Mouse (Mus musculus): Measurements from ENCODE around the gene Chmp2b. TPM values are rescaled to one million over a fixed set of nuclear protein-coding genes. Genes with fewer than 3 reads are reported as not detected.
A peak's percentile ranks its signal among the peaks of the same experiment; 100 is the strongest.

The Chmp2b gene
- total and polyA plus RNA-seq, 2 experiments from 2014 or later: 29.8 to 144 TPM

DNA sequence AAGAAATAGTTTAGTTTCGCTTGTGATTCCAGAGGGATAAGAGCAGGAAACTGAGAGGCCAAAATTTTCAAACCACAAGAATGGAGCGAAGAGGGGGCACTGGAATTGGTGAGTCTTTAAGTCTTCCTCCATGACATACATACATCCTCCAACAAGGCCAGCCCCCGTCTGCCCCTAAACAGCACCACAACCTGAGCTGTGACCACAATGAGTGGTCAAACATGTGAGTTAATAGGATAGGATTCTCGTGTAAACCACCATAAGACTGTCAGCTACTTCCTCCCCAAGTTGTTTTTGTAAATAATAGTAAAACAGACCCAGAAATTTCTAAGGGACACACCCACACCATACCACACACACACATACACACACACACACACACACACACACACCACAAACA, 6.3 kb upstream of the Chmp2b start:
- H3K4me2 ChIP-seq (ENCODE audit: low read depth, low read length): no peak overlapping the region
- no peaks in the 10 kb centered on the region for H3K9me3 ChIP-seq (ENCODE audit: low read length)
- no peak overlapping the region for H3K9ac ChIP-seq (replicated peaks; ENCODE audit: low read length)
- no peaks in the 10 kb centered on the region for H3K36me3 ChIP-seq (ENCODE audit: insufficient read depth, low read length)
- no peak for TF ChIP-seq CTCF (IDR thresholded peaks at IDR 0.05; ENCODE audit: low read depth)
- H3K27ac ChIP-seq: no peak overlapping the region
- H3K27me3 ChIP-seq (ENCODE audit: insufficient read depth, low read length): no peaks in the 10 kb centered on the region
- H3K4me1 ChIP-seq (ENCODE audit: insufficient read depth, low read length): no peaks in the 10 kb centered on the region
- no peak for DNase-seq (ENCODE audit: low spot score)
- 85% methylated on average over 4 of the region's 4 CpGs for WGBS
- H3K4me3 ChIP-seq (ENCODE audit: low read length): no peak overlapping the region
- ATAC-seq: no peak

DNA sequence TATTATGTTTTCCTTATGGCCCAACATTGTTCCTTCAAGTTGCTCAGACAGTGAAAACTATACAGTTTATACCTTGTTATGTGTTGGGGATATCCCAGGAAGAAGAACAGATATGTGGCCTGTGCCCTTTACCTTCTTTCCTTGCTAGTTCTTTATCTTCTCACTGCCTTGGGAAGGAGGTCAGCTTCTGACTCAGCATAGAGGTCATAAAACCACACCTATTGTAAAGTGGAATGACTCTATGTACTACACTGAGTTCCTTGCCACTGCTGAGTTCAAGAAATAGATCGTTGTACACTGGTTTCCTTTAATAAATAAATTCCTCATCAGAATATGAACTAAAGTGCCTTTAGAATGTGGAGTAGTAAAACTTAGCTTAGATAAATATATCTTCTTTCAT, 2.4 kb upstream of the Chmp2b start:
- Histone ChIP-seq H3K4me3 (ENCODE audit: low read length) (no peak overlapping the region), H3K4me1 (ENCODE audit: insufficient read depth, low read length) (no peaks in the 10 kb centered on the region), H3K36me3 (ENCODE audit: insufficient read depth, low read length) (no peaks in the 10 kb centered on the region), H3K9ac (replicated peaks; ENCODE audit: low read length) (no peak overlapping the region), H3K27ac (no peak overlapping the region), H3K9me3 (ENCODE audit: low read length) (no peaks in the 10 kb centered on the region), H3K27me3 (ENCODE audit: insufficient read depth, low read length) (no peaks in the 10 kb centered on the region), H3K4me2 (ENCODE audit: low read depth, low read length) (no peak overlapping the region)
- no peak for TF ChIP-seq CTCF (IDR thresholded peaks at IDR 0.05; ENCODE audit: low read depth)
- 95% methylated on average over 1 of the region's 1 CpGs for WGBS
- DNase-seq (ENCODE audit: low spot score): no peak
- no peak for ATAC-seq

DNA sequence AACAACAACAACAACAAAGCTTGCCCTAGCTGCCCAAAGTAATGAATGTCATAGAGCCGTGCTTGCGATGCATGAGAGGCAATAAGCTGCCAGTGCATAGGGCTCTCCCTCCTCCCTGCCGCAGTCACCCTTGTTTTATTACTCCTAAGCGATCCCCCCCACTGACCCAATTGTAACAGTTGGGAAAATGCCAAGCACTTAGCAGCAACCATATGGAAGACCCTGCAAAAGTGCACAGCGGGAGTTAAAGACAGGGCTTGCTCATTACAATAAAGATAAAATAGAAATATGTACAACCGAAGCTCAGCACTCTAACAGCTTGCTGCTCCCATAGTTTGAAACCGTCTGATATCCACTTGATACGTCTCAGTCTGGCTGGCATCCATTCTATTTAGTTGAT, 1.8 kb upstream of the Chmp2b start:
- Histone ChIP-seq H3K4me1 (ENCODE audit: insufficient read depth, low read length) (peaks cover 3% of the 10 kb centered on the region; the same call in 1 of the 2 replicates), H3K36me3 (ENCODE audit: insufficient read depth, low read length) (no peaks in the 10 kb centered on the region), H3K4me3 (ENCODE audit: low read length) (no peak overlapping the region), H3K27me3 (ENCODE audit: insufficient read depth, low read length) (no peaks in the 10 kb centered on the region), H3K9ac (replicated peaks; ENCODE audit: low read length) (no peak overlapping the region), H3K9me3 (ENCODE audit: low read length) (no peaks in the 10 kb centered on the region), H3K27ac (no peak overlapping the region), H3K4me2 (ENCODE audit: low read depth, low read length) (no peak overlapping the region)
- DNase-seq (ENCODE audit: low spot score) (peak; percentile 37), ATAC-seq (no peak)
- no peak for TF ChIP-seq CTCF (IDR thresholded peaks at IDR 0.05; ENCODE audit: low read depth)
- WGBS: 47% methylated on average over 8 of the region's 8 CpGs

DNA sequence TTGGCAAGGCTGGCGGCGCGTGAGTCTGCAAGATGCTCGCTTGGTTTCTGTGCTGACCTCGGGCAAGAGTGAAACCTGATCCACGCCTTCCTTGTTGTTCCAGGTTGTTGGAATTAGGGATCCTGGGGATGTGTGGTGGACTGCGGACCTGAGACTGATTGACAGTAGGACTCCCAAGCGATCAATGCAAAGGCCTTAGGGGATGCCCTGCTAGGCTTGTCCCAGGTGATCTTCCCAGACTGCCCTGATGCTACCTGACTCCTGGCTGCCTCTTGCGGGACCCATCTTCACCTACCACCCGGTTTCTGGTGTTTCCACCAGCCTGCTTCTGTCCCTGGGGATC, 309 bp upstream of the Chmp2b start:
- no peaks in the 10 kb centered on the region for H3K27me3 ChIP-seq (ENCODE audit: insufficient read depth, low read length)
- TF ChIP-seq CTCF (IDR thresholded peaks at IDR 0.05; ENCODE audit: low read depth): no peak
- 1% methylated on average over 10 of the region's 10 CpGs for WGBS

DNA sequence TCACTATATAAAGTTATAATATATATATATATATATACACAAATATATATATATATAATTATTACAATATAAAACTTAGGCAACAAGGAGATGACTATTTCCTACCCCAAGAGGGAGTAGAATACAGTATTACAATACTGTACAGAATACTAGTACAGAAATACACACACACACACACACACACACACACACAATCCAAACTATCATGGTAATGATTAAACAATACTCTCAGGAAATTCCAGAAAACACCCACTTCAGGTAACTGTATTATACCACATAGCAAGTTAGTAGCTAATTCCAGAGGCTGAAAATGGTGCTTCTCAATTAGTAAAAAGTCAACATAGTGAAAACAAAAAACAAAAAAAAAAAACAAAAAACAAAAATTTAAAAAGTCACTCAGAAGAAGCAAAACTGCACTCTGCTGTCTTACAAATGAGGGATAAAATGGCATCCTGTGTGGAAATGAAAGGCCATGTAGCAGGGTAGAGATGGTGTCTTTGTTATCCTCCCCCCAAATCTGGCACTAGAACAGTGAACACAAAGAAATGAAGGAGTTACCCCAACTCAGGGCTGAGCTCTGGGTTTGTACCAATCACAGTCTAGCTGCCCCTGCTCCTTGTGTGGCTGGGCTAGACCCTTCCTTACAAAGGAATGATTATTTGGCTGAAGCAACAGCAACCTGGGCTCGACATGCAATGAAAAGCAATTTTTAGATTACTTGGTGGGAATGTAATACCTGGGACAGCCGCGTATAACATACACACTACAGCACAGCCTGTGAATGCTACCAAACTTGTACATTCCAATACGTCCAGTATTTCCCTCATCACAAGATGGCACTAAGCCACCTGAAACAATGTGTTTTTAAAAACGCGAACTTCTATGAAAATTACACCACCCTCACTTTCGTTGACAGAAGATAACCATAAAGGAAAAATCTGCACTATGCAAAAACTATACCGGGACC, 1.2 kb downstream of the Chmp2b start:
- peak overlapping the region; percentile 68 for H3K4me2 ChIP-seq (ENCODE audit: low read depth, low read length)
- peak overlapping the region; percentile 81 for H3K9ac ChIP-seq (replicated peaks; ENCODE audit: low read length)

More for the DNA sequence above, 309 bp upstream of the Chmp2b start:
- Histone ChIP-seq H3K9ac (replicated peaks; ENCODE audit: low read length) (peak overlapping the region; percentile 81), H3K4me1 (ENCODE audit: insufficient read depth, low read length) (peaks cover 4% of the 10 kb centered on the region; the same call in 1 of the 2 replicates), H3K27ac (peak overlapping the region; percentile 83), H3K4me3 (ENCODE audit: low read length) (peak overlapping the region; percentile 99), H3K9me3 (ENCODE audit: low read length) (no peaks in the 10 kb centered on the region), H3K4me2 (ENCODE audit: low read depth, low read length) (peak overlapping the region; percentile 68), H3K36me3 (ENCODE audit: insufficient read depth, low read length) (no peaks in the 10 kb centered on the region)
- DNase-seq (ENCODE audit: low spot score) (peak; percentile 42), ATAC-seq (peak; percentile 82)

DNA sequence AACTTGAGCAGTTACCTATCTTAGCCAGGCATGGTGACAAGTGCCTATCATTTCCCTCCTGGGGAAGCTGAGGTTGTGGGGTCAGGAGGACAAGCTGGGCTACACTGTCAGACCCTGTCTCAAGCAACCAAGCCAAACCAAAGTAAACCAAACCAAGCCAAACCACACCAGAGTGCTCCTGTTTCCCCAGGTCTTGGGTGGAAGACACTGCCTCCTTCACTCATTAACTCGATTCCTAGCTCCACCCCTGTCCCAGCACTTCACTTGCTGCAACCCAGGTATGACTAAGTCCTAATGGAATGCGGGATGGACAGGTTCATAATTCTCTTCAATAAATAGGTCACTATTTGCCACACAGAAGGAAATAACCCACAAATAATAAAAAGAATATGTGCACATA, 2.9 kb downstream of the Chmp2b start:
- H3K4me3 ChIP-seq (ENCODE audit: low read length): no peak overlapping the region
- H3K4me2 ChIP-seq (ENCODE audit: low read depth, low read length): 0 out of 2 replicates have a peak overlapping the region, but pooled peaks have one; percentile 34
- no peak overlapping the region for H3K27ac ChIP-seq
- H3K9ac ChIP-seq (replicated peaks; ENCODE audit: low read length): no peak overlapping the region
- no peak for TF ChIP-seq CTCF (IDR thresholded peaks at IDR 0.05; ENCODE audit: low read depth)
- no peak for DNase-seq (ENCODE audit: low spot score)
- no peaks in the 10 kb centered on the region for H3K9me3 ChIP-seq (ENCODE audit: low read length)
- no peak for ATAC-seq
- H3K36me3 ChIP-seq (ENCODE audit: insufficient read depth, low read length): no peaks in the 10 kb centered on the region
- H3K27me3 ChIP-seq (ENCODE audit: insufficient read depth, low read length): no peaks in the 10 kb centered on the region
- 83% methylated on average over 2 of the region's 2 CpGs for WGBS
- H3K4me1 ChIP-seq (ENCODE audit: insufficient read depth, low read length): peaks cover 4% of the 10 kb centered on the region; the same call in 1 of the 2 replicates

More for the DNA sequence above, 1.2 kb downstream of the Chmp2b start:
- Histone ChIP-seq H3K4me3 (ENCODE audit: low read length) (peak overlapping the region; percentile 99), H3K27ac (peak overlapping the region; percentile 83), H3K36me3 (ENCODE audit: insufficient read depth, low read length) (no peaks in the 10 kb centered on the region), H3K4me1 (ENCODE audit: insufficient read depth, low read length) (peaks cover 4% of the 10 kb centered on the region; the same call in 1 of the 2 replicates), H3K9me3 (ENCODE audit: low read length) (no peaks in the 10 kb centered on the region), H3K27me3 (ENCODE audit: insufficient read depth, low read length) (no peaks in the 10 kb centered on the region)
- ATAC-seq (peak; percentile 44; the same call in 1 of the 2 replicates), DNase-seq (ENCODE audit: low spot score) (peak; percentile 64)
- WGBS: 8% methylated on average over 8 of the region's 8 CpGs
- peak; percentile 32 for TF ChIP-seq CTCF (IDR thresholded peaks at IDR 0.05; ENCODE audit: low read depth)

DNA sequence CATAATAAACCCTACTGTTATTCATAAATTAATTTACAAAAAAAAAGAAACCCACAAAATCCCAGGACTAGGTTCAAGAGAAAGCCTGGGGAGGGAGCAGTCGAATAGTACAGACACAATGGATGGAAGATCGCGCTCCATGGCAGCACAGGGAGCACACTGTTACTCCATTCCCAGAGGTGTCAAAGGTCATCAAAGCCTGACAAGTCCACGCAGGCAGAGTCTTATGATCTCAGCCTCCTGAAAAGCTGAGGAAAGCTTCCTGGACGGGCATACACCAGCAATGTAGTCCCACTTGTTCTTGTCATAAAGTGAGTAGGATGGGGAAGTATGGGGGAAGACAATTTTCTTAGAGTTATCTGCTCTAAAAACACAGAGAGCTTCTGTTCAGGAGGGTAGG, 5.2 kb downstream of the Chmp2b start:
- H3K9me3 ChIP-seq (ENCODE audit: low read length): no peaks in the 10 kb centered on the region
- no peak overlapping the region for H3K9ac ChIP-seq (replicated peaks; ENCODE audit: low read length)
- no peak for DNase-seq (ENCODE audit: low spot score)
- TF ChIP-seq CTCF (IDR thresholded peaks at IDR 0.05; ENCODE audit: low read depth): no peak
- H3K4me3 ChIP-seq (ENCODE audit: low read length): no peak overlapping the region
- ATAC-seq: no peak
- WGBS: 65% methylated on average over 5 of the region's 5 CpGs
- H3K4me1 ChIP-seq (ENCODE audit: insufficient read depth, low read length): peaks cover 4% of the 10 kb centered on the region; the same call in 1 of the 2 replicates
- H3K27ac ChIP-seq: no peak overlapping the region
- H3K4me2 ChIP-seq (ENCODE audit: low read depth, low read length): no peak overlapping the region
- H3K27me3 ChIP-seq (ENCODE audit: insufficient read depth, low read length): no peaks in the 10 kb centered on the region
- H3K36me3 ChIP-seq (ENCODE audit: insufficient read depth, low read length): no peaks in the 10 kb centered on the region
